Mouse (Mus musculus): Measurements from ENCODE around the gene Grm6. TPM values are rescaled to one million over a fixed set of nuclear protein-coding genes. Genes with fewer than 3 reads are reported as not detected.
A peak's percentile ranks its signal among the peaks of the same experiment; 100 is the strongest.

Grm6 gene
- total and polyA plus RNA-seq, 3 experiments, result 0.08 to 1.0 (median 0.23) TPM

- H3K27me3 ChIP-seq (replicated peaks), result peaks cover 53% of the 10 kb centered on the region
- H3K79me2 ChIP-seq (replicated peaks; ENCODE audit: control insufficient read depth, extremely low read depth, insufficient read depth, poor library complexity, severe bottlenecking), result no peaks in the 10 kb centered on the region
- H3K36me3 ChIP-seq (replicated peaks in 1 of 2; ENCODE audit: control insufficient read depth in 1 of 2, insufficient read depth in 1 of 2, low read length in 1 of 2), result no peaks in the 10 kb centered on the region
- dilution Hi-C loops (cut with MboI; ENCODE audit: extremely low pct_ligation_motif_present, extremely low pct_unique_long_range_greater_than_20kb, low sequenced_read_pairs), result no loop called here
- H3K4me2 ChIP-seq (ENCODE audit: insufficient read depth, low read depth, poor library complexity, severe bottlenecking), result no peak overlapping the region
- no peak overlapping the region for H3K27ac ChIP-seq (ENCODE audit: insufficient read depth, low read depth)
- H3K9ac ChIP-seq (ENCODE audit: insufficient read depth, low read depth), result no peak overlapping the region
- in situ Hi-C loops (cut with MboI; ENCODE audit: low pct_ligation_motif_present, low pct_unique_long_range_greater_than_20kb, low sequenced_read_pairs), result loop anchor here (5.0 kb wide), 1 partner anchor 81 kb away; no protein-coding TSS in a partner anchor
- peaks cover 6% of the 10 kb centered on the region for H3K9me3 ChIP-seq (replicated peaks; ENCODE audit: low read length)
- H3K4me1 ChIP-seq (ENCODE audit: control insufficient read depth in 1 of 2, insufficient read depth in 2 of 2), result no peaks in the 10 kb centered on the region
- no peak overlapping the region for H3K4me3 ChIP-seq (replicated peaks in 1 of 3; ENCODE audit: low read depth in 2 of 3, low read length in 2 of 3, poor library complexity in 1 of 3)
- TF ChIP-seq MAFK (IDR thresholded peaks at IDR 0.05; ENCODE audit: insufficient replicate concordance, low read length) (no peak), RAD21 (IDR thresholded peaks at IDR 0.05; ENCODE audit: low read depth, low read length) (peak; percentile 85), HCFC1 (IDR thresholded peaks at IDR 0.05; ENCODE audit: low read depth, low read length) (no peak), SMC3 (IDR thresholded peaks at IDR 0.05; ENCODE audit: low read depth, low read length) (peak; percentile 82), CTCF (conservative IDR thresholded peaks at IDR 0.05 in 1 of 2, IDR thresholded peaks at IDR 0.05 in 1 of 2; ENCODE audit: low read depth in 2 of 2, low read length in 2 of 2) (peak; percentile 65 to 82)
- DNase-seq (ENCODE audit: extremely low read depth), result peak; percentile 45
These were observed 33.3 kb downstream of the Grm6 start for GRCm38 (mm10) chr11:50883756-50884155.

GRCm38 (mm10) chr11:50886231-50886932 lies 35.9 kb downstream of the Grm6 start:
- no peak overlapping the region for H3K9ac ChIP-seq (ENCODE audit: insufficient read depth, low read depth)
- H3K79me2 ChIP-seq (replicated peaks; ENCODE audit: control insufficient read depth, extremely low read depth, insufficient read depth, poor library complexity, severe bottlenecking), result no peaks in the 10 kb centered on the region
- H3K27me3 ChIP-seq (replicated peaks), result peaks cover 78% of the 10 kb centered on the region
- TF ChIP-seq ZC3H11A (IDR thresholded peaks at IDR 0.05; ENCODE audit: low read depth, low read length) (no peak), GABPA (IDR thresholded peaks at IDR 0.05; ENCODE audit: insufficient replicate concordance, low read depth, low read length) (no peak), USF1 (IDR thresholded peaks at IDR 0.05; ENCODE audit: low read depth, low read length) (no peak), RCOR1 (conservative IDR thresholded peaks at IDR 0.05; ENCODE audit: low read depth, low read length) (no peak), SMC3 (IDR thresholded peaks at IDR 0.05; ENCODE audit: low read depth, low read length) (no peak)
- H3K36me3 ChIP-seq (replicated peaks in 1 of 2; ENCODE audit: control insufficient read depth in 1 of 2, insufficient read depth in 1 of 2, low read length in 1 of 2), result no peaks in the 10 kb centered on the region
- no peak overlapping the region for H3K27ac ChIP-seq (ENCODE audit: insufficient read depth, low read depth)
- H3K4me3 ChIP-seq (replicated peaks in 1 of 3; ENCODE audit: low read depth in 2 of 3, low read length in 2 of 3, poor library complexity in 1 of 3), result no peak overlapping the region
- no peak for DNase-seq (ENCODE audit: extremely low read depth)
- H3K4me2 ChIP-seq (ENCODE audit: insufficient read depth, low read depth, poor library complexity, severe bottlenecking), result no peak overlapping the region
- in situ Hi-C loops (cut with MboI; ENCODE audit: low pct_ligation_motif_present, low pct_unique_long_range_greater_than_20kb, low sequenced_read_pairs), result no loop called here
- dilution Hi-C loops (cut with MboI; ENCODE audit: extremely low pct_ligation_motif_present, extremely low pct_unique_long_range_greater_than_20kb, low sequenced_read_pairs), result no loop called here
- peaks cover 4% of the 10 kb centered on the region for H3K9me3 ChIP-seq (replicated peaks; ENCODE audit: low read length)
- H3K4me1 ChIP-seq (ENCODE audit: control insufficient read depth in 1 of 2, insufficient read depth in 2 of 2), result no peaks in the 10 kb centered on the region

GRCm38 (mm10) chr11:50886933-50887293 lies 36.4 kb downstream of the Grm6 start:
- H3K9ac ChIP-seq (ENCODE audit: insufficient read depth, low read depth), result no peak overlapping the region

More at GRCm38 (mm10) chr11:50886933-50887293, 36.4 kb downstream of the Grm6 start:
- no peaks in the 10 kb centered on the region for H3K79me2 ChIP-seq (replicated peaks; ENCODE audit: control insufficient read depth, extremely low read depth, insufficient read depth, poor library complexity, severe bottlenecking)
- DNase-seq (ENCODE audit: extremely low read depth), result no peak
- no peak overlapping the region for H3K27ac ChIP-seq (ENCODE audit: insufficient read depth, low read depth)
- dilution Hi-C loops (cut with MboI; ENCODE audit: extremely low pct_ligation_motif_present, extremely low pct_unique_long_range_greater_than_20kb, low sequenced_read_pairs), result no loop called here
- no peaks in the 10 kb centered on the region for H3K4me1 ChIP-seq (ENCODE audit: control insufficient read depth in 1 of 2, insufficient read depth in 2 of 2)
- H3K9me3 ChIP-seq (replicated peaks; ENCODE audit: low read length), result peaks cover 4% of the 10 kb centered on the region
- H3K36me3 ChIP-seq (replicated peaks in 1 of 2; ENCODE audit: control insufficient read depth in 1 of 2, insufficient read depth in 1 of 2, low read length in 1 of 2), result no peaks in the 10 kb centered on the region
- TF ChIP-seq PAX5 (IDR thresholded peaks at IDR 0.05; ENCODE audit: low read length) (no peak), KAT2A (IDR thresholded peaks at IDR 0.05; ENCODE audit: insufficient replicate concordance, low read length) (no peak), ELF1 (IDR thresholded peaks at IDR 0.05; ENCODE audit: low read depth, low read length) (no peak), MAZ (IDR thresholded peaks at IDR 0.05; ENCODE audit: low read depth, low read length) (no peak), ZNF384 (IDR thresholded peaks at IDR 0.05; ENCODE audit: low read depth, low read length) (no peak), CTCF (conservative IDR thresholded peaks at IDR 0.05 in 1 of 2, IDR thresholded peaks at IDR 0.05 in 1 of 2; ENCODE audit: low read depth in 2 of 2, low read length in 2 of 2) (no peak), USF1 (IDR thresholded peaks at IDR 0.05; ENCODE audit: low read depth, low read length) (no peak), TCF12 (IDR thresholded peaks at IDR 0.05; ENCODE audit: low read depth, low read length) (no peak), RAD21 (IDR thresholded peaks at IDR 0.05; ENCODE audit: low read depth, low read length) (no peak), MYC (IDR thresholded peaks at IDR 0.05; ENCODE audit: low read depth, low read length) (no peak), ZKSCAN1 (IDR thresholded peaks at IDR 0.05; ENCODE audit: borderline replicate concordance, low read depth, low read length) (no peak), MAFK (IDR thresholded peaks at IDR 0.05; ENCODE audit: insufficient replicate concordance, low read length) (no peak), TBP (conservative IDR thresholded peaks at IDR 0.05; ENCODE audit: low read depth, low read length) (no peak), CHD1 (IDR thresholded peaks at IDR 0.05; ENCODE audit: low read depth, low read length) (no peak), POLR2A (IDR thresholded peaks at IDR 0.05; ENCODE audit: low read depth, low read length) (no peak), ETS1 (conservative IDR thresholded peaks at IDR 0.05; ENCODE audit: low read depth, low read length) (no peak), MAX (IDR thresholded peaks at IDR 0.05; ENCODE audit: low read length) (no peak), EP300 (IDR thresholded peaks at IDR 0.05; ENCODE audit: low read length) (no peak), BHLHE40 (IDR thresholded peaks at IDR 0.05; ENCODE audit: low read depth, low read length) (no peak), MEF2A (IDR thresholded peaks at IDR 0.05; ENCODE audit: borderline replicate concordance, low read depth, low read length) (no peak)
- no peak overlapping the region for H3K4me3 ChIP-seq (replicated peaks in 1 of 3; ENCODE audit: low read depth in 2 of 3, low read length in 2 of 3, poor library complexity in 1 of 3)
- in situ Hi-C loops (cut with MboI; ENCODE audit: low pct_ligation_motif_present, low pct_unique_long_range_greater_than_20kb, low sequenced_read_pairs), result no loop called here
- H3K27me3 ChIP-seq (replicated peaks), result peaks cover 81% of the 10 kb centered on the region
- H3K4me2 ChIP-seq (ENCODE audit: insufficient read depth, low read depth, poor library complexity, severe bottlenecking), result no peak overlapping the region

Measured in CH12.LX (cell line).